Mouse (Mus musculus) cortical plate, adult 2 months (tissue): ENCODE measurements around the gene Gm4565. TPM values are rescaled to one million over a fixed set of nuclear protein-coding genes. Genes with fewer than 3 reads are reported as not detected.
"Not testable (repeated sequence)": the region's sequence is repeated elsewhere in the genome, so short reads cannot be mapped to it uniquely, and the experiment has no call there.

Experiments used
- H3K27ac ChIP-seq: fragments of 200-500 bp; 2 replicates; pipeline ENCODE4 v1.5.1; 2012; ENCODE audit warnings: low read length, control low read depth, inconsistent platforms; ENCODE audit not compliant: insufficient read depth
- H3K4me1 ChIP-seq: fragments of 200-500 bp; 2 replicates; pipeline ENCODE4 v1.6.1; 2011; ENCODE audit warnings: low read length; ENCODE audit not compliant: control insufficient read depth, insufficient read depth
- H3K4me3 ChIP-seq: fragments of 200-500 bp; 2 replicates; pipeline ENCODE4 v1.5.1; 2011; ENCODE audit warnings: mild to moderate bottlenecking, low read length, control low read depth; ENCODE audit not compliant: insufficient read depth
- polyA plus RNA-seq: library from polyadenylated mRNA; depleted of rRNA; stranded (reverse); fragments of >200 nt; gene quantifications from 2 replicates; pipeline ENCODE4 v1.2.3, GENCODE M21; 2012; rRNA removed

Gm4565 gene
- polyA plus RNA-seq: not detected in 2 replicates

DNA sequence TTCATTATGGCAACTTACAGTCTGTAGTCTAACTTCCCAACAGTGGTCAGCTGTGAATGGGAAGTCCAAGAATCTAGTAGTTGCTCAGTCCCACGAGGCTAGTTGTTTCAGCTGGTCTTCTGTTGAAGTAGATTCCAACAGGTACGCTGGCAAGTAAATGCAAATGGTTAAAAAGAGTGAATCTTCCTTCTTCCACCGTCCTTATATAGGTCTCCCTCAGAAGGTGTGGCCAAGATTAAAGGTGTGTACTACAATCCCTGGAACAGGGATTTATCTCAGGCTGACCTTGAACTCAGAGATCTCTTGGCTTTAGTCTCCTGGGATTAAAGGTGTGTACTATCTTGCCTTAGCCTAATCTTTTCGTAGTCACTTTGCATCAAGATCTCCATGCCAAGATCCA, at the start of gene Gm4565:
TSS of gene Gm4565 (minus strand) at position 101 of the 400 bp plus-strand sequence.
- not testable (repeated sequence) for H3K4me3 ChIP-seq, H3K27ac ChIP-seq, H3K4me1 ChIP-seq

- not testable (repeated sequence) for H3K4me1 ChIP-seq, H3K27ac ChIP-seq, H3K4me3 ChIP-seq
These were observed 22.7 kb downstream of the Gm4565 start, which contains the start of gene Gm4201 for GRCm38 (mm10) chr7:22565243-22565642. TSS of gene Gm4201 (minus strand) at chr7:22565343.

DNA sequence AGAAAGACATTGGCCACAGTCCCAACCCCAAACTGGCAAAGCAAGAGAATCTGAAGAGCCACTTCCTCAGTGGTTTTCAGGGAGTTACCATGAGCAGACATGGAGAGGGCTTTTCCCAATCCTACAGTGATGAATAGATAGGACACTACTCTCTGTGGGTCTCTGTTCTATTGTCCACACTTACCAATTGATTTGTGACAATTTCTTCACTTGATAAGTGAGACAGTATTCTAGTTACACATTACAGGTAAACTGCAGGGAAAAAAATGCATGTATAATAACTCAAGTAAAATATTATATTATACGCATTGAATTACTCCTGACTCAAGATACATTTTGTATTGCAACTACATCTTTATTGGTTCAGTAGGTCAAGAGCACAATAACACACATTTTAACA, 53.1 kb downstream of the Gm4565 start, which contains the start of gene Gm8677:
TSS of gene Gm8677 (minus strand) at position 101 of the 400 bp plus-strand sequence.
- H3K27ac ChIP-seq, H3K4me3 ChIP-seq, H3K4me1 ChIP-seq: not testable (repeated sequence)

Other genes with a start within 250 kb of the Gm4565 start
- not detected in 2 replicates for gene Gm8660, start 217.1 kb downstream of the Gm4565 start, polyA plus RNA-seq
- not detected in 2 replicates for gene Vmn1r148, start 174.5 kb downstream of the Gm4565 start, polyA plus RNA-seq
- not detected in 2 replicates for gene Vmn1r149, start 149.9 kb downstream of the Gm4565 start, polyA plus RNA-seq
- gene Gm10665, start 124.1 kb downstream of the Gm4565 start, polyA plus RNA-seq: not detected in 2 replicates
- not detected in 2 replicates for gene Vmn1r151, start 88.4 kb downstream of the Gm4565 start, polyA plus RNA-seq
- not detected in 2 replicates for gene Vmn1r152, start 65.2 kb downstream of the Gm4565 start, polyA plus RNA-seq
- not detected in 2 replicates for gene Gm8677, start 53.2 kb downstream of the Gm4565 start, polyA plus RNA-seq
- gene Gm4201, start 22.8 kb downstream of the Gm4565 start, polyA plus RNA-seq: not detected in 2 replicates
- gene Vmn1r155, start 69.9 kb upstream of the Gm4565 start, polyA plus RNA-seq: not detected in 2 replicates
- gene Gm8693, start 104.2 kb upstream of the Gm4565 start, polyA plus RNA-seq: not detected in 2 replicates
- gene Gm4567, start 131.6 kb upstream of the Gm4565 start, polyA plus RNA-seq: not detected in 2 replicates
- not detected in 2 replicates for gene Vmn1r157, start 173.6 kb upstream of the Gm4565 start, polyA plus RNA-seq
- not detected in 2 replicates for gene Vmn1r158, start 202.7 kb upstream of the Gm4565 start, polyA plus RNA-seq